Mouse (Mus musculus) heart, embryonic 12.5 days (tissue): ENCODE results near the gene Nfkb1. TPM values are rescaled to one million over a fixed set of nuclear protein-coding genes. Genes with fewer than 3 reads are reported as not detected.

ENCODE experiments used
- ATAC-seq: fragments of 200-750 bp; cut with Nextera tagmentation; 2 replicates; pipeline ENCODE4 v1.8.0; 2017; ENCODE audit warnings: moderate TSS enrichment, moderate library complexity; ENCODE audit not compliant: insufficient number of reproducible peaks, low FRiP score
- H3K27ac ChIP-seq: fragments of 300-500 bp; sonication (generic); 2 replicates; pipeline ENCODE4 v1.5.1; 2016; ENCODE audit warnings: mild to moderate bottlenecking, moderate library complexity; ENCODE audit not compliant: poor library complexity, severe bottlenecking
- H3K27me3 ChIP-seq: fragments of 300-500 bp; sonication (generic); replicated peaks from 2 replicates; pipeline ENCODE4 v1.6.1; 2016; ENCODE audit warnings: mild to moderate bottlenecking, moderate library complexity
- H3K36me3 ChIP-seq: fragments of 300-500 bp; sonication (generic); 2 replicates; pipeline ENCODE4 v1.6.1; 2016; ENCODE audit warnings: mild to moderate bottlenecking, moderate library complexity
- H3K4me1 ChIP-seq: fragments of 300-500 bp; sonication (generic); replicated peaks from 2 replicates; pipeline ENCODE4 v1.6.1; 2016; ENCODE audit warnings: mild to moderate bottlenecking
- H3K4me2 ChIP-seq: fragments of 300-500 bp; sonication (generic); 2 replicates; pipeline ENCODE4 v1.6.1; 2016; ENCODE audit warnings: mild to moderate bottlenecking, moderate library complexity
- H3K4me3 ChIP-seq: fragments of 300-500 bp; sonication (generic); 2 replicates; pipeline ENCODE4 v1.5.1; 2016; ENCODE audit warnings: mild to moderate bottlenecking
- H3K9ac ChIP-seq: fragments of 300-500 bp; sonication (generic); 2 replicates; pipeline ENCODE4 v1.6.1; 2016; ENCODE audit warnings: mild to moderate bottlenecking, moderate library complexity
- H3K9me3 ChIP-seq: fragments of 300-500 bp; sonication (generic); replicated peaks from 2 replicates; pipeline ENCODE4 v1.6.1; 2016; ENCODE audit warnings: mild to moderate bottlenecking, moderate library complexity
- WGBS: fragments of 180-500 bp; shearing (Covaris S2); methylation state at CpG from one replicate; pipeline ENCODE4 v1.1.7; 2016; 5-methylcytosine and 5-hydroxymethylcytosine counted together
- polyA plus RNA-seq: library from polyadenylated mRNA; unstranded; fragments of >200 nt; fragmentation: Nextera tagmentation; extraction: Ambion mirVana; gene quantifications from 2 replicates; pipeline ENCODE4 v1.2.1, GENCODE M21; 2016

Nfkb1 gene
- polyA plus RNA-seq, 1 experiment from 2014 or later: 14.3 TPM

DNA sequence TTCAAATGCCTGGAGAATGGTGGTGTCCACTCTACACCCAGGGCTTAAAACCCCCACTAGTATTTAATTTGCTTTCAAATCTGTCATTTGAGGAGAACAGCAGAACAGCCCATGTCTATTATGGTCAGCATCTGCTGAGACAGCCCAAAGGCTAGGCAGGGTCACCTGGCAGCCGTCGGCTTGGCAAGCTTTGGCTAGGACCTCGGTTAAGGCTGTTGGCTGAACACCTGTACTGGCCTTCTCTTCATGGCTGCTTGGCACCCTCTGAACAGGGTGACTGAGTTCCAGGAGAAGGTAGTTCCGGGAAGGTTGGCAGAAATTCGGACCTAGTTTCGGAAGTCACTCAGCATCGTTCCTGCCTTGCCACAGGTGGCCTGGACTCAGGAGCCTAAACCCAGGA, 109.1 kb downstream of the Nfkb1 start:
- H3K9ac ChIP-seq: no peak overlapping the region
- ATAC-seq: no peak
- H3K36me3 ChIP-seq: peaks cover 27% of the 10 kb centered on the region
- H3K27me3 ChIP-seq: no peaks in the 10 kb centered on the region
- no peak overlapping the region for H3K4me3 ChIP-seq
- H3K9me3 ChIP-seq: no peaks in the 10 kb centered on the region
- H3K4me1 ChIP-seq: peaks cover 55% of the 10 kb centered on the region
- WGBS: 84% methylated on average over 7 of the region's 7 CpGs
- no peak overlapping the region for H3K27ac ChIP-seq
- H3K4me2 ChIP-seq: no peak overlapping the region

DNA sequence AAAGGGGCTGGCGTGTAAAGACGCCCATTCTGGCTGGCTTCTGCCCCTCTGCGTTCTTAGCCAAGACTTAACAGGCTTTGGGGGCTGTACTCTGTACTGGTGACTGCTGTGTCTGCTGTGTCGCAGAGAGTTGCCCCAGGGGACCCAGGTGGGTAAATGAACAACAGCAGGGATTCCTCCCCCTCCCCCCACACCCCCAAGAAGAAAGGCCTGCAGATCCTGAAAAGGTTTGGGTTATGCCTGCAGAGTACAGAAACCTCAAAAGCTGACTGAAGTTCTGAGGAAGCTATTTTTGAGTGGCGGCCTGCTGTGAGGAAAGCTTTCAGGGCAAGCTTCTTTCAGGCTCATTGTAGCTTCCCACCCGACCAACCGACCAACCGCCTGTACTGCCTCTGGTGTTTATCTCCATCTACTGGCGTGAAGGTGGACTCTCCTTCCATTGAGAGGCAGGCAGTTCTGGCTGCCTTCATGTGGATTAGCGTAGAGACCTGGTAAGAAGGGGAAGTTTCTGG, 109.7 kb downstream of the Nfkb1 start:
- 24% methylated on average over 10 of the region's 10 CpGs for WGBS
- Histone ChIP-seq H3K4me3 (no peak overlapping the region), H3K4me1 (peaks cover 51% of the 10 kb centered on the region), H3K4me2 (no peak overlapping the region), H3K36me3 (peaks cover 21% of the 10 kb centered on the region), H3K27ac (no peak overlapping the region), H3K27me3 (no peaks in the 10 kb centered on the region), H3K9ac (no peak overlapping the region), H3K9me3 (no peaks in the 10 kb centered on the region)
- ATAC-seq: no peak

DNA sequence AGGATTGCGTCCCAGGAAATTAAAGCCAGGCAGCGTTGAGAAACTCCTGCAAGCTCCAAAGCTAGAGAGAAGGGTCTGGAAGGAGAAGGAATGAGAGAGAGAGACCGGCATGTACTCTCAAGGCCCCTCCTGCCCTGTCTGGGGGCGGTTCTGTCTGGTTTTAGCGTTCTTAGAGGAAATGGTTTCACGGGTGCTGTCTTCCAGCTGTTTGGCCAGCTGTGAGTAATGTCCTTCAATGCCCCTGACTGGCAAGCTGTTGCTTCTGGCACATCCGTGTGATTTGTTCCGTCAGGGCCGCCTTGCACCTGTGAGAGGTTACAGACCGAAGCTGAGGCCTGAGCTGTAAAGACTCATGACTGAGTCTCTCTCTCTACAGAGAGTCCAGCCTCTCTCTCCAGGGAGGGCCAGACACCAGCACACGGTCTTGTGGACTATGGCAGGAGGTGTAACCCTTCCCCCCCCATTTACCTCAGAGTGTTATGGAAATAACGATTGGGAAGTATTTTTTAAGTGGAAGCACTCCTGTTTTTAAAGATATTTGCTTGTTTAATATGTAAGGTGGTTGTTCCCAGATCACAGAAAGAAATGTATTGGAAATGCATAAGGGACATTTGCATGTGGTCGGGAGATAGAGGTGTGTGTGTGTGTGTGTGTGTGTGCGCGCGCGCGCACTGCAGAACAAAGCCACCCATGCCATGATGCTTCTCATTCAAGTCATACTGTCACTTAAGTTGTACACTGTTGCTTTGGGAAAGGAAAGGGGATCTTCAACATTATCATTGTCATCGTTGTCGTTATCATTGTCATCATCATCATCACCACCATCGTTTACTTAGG, 110.7 kb downstream of the Nfkb1 start:
- Histone ChIP-seq H3K27me3 (no peaks in the 10 kb centered on the region), H3K4me2 (no peak overlapping the region), H3K9me3 (no peaks in the 10 kb centered on the region), H3K4me3 (no peak overlapping the region), H3K27ac (no peak overlapping the region), H3K4me1 (peaks cover 45% of the 10 kb centered on the region), H3K36me3 (peaks cover 18% of the 10 kb centered on the region), H3K9ac (no peak overlapping the region)
- 72% methylated on average over 21 of the region's 21 CpGs for WGBS
- no peak for ATAC-seq

DNA sequence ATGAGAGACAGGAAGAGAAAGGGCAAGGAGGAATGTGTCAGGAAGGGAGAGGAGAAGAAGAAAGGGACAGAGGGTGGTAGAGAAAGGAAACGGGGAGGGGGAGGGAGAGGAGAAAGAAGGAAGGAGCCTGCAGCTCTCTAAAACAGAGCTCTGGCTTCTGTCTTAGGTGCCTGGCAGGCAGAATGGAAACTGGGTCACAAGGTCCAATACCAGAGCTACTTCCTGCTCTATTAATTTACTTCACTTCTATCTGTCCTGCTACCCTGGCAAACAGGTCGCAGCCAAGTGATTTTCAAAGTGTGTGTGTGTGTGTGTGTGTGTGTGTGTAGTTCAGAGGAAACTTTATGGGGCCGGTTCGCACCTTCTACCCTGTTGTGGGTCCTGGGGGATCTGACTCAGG, 112.2 kb downstream of the Nfkb1 start:
- Histone ChIP-seq H3K9me3 (no peaks in the 10 kb centered on the region), H3K4me2 (no peak overlapping the region), H3K4me1 (peaks cover 46% of the 10 kb centered on the region), H3K36me3 (peaks cover 8% of the 10 kb centered on the region), H3K27ac (peak overlapping the region; percentile 87), H3K27me3 (no peaks in the 10 kb centered on the region), H3K4me3 (no peak overlapping the region), H3K9ac (no peak overlapping the region)
- 49% methylated on average over 4 of the region's 4 CpGs for WGBS
- peak; percentile 61; the same call in 1 of the 2 replicates for ATAC-seq

DNA sequence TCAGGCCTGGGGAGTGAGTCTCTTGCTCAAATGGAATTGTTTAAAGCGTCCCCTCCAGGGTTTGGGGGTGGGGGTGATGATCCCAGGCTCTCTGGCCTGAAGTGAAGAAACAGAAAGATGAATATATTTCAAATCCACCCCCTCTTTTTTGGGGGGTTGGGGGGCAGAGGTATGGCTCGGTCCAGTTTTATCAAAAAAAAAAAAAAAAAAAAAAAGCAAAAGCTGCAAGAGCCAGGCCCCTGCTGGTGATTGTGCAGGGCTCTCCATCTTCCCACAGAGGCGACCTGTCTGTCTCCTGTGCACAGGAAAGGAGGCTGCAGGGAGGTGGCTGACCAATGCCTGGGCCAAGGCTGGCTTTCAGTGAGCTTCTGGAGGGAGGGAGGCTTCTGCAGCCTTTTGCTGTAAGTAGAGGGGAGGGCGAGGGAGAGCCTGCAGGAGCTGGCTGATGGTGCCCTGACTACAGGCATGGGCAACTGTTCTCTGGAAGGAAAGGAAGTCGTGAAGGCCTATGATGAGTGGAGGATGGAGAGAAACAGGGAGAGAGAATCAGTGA, 112.7 kb downstream of the Nfkb1 start:
- no peak overlapping the region for H3K4me2 ChIP-seq
- H3K27me3 ChIP-seq: no peaks in the 10 kb centered on the region
- WGBS: 47% methylated on average over 5 of the region's 5 CpGs
- no peaks in the 10 kb centered on the region for H3K9me3 ChIP-seq
- H3K9ac ChIP-seq: no peak overlapping the region
- 0 out of 2 replicates have a peak, but pooled peaks cover 4% of the 10 kb centered on the region for H3K36me3 ChIP-seq
- no peak for ATAC-seq
- H3K27ac ChIP-seq: peak overlapping the region; percentile 87
- H3K4me1 ChIP-seq: peaks cover 51% of the 10 kb centered on the region
- H3K4me3 ChIP-seq: no peak overlapping the region

DNA sequence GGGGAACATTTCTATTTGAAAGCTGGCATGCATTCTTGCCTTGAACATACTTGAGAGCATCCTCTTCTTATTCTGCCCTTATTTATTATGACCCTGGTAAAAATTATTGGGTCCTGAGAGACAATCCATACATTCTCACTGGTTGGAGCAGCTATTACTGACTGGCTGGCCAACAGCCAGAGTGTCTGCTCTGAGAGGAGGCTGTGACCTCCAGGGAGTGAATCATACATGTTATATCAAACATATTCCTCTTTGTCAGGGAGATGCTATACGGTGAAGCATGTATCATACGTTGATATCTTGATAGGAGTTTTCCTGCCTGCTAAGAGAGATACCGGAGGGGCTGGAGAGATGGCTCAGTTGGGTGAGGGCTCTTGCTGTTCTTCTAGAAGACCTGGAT, 116.2 kb downstream of the Nfkb1 start:
- no peak overlapping the region for H3K4me3 ChIP-seq
- 63% methylated on average over 3 of the region's 3 CpGs for WGBS
- no peak for ATAC-seq
- H3K9ac ChIP-seq: no peak overlapping the region
- no peaks in the 10 kb centered on the region for H3K9me3 ChIP-seq
- H3K27ac ChIP-seq: no peak overlapping the region
- peaks cover 9% of the 10 kb centered on the region for H3K36me3 ChIP-seq
- no peak overlapping the region for H3K4me2 ChIP-seq
- no peaks in the 10 kb centered on the region for H3K27me3 ChIP-seq
- H3K4me1 ChIP-seq: peaks cover 37% of the 10 kb centered on the region

DNA sequence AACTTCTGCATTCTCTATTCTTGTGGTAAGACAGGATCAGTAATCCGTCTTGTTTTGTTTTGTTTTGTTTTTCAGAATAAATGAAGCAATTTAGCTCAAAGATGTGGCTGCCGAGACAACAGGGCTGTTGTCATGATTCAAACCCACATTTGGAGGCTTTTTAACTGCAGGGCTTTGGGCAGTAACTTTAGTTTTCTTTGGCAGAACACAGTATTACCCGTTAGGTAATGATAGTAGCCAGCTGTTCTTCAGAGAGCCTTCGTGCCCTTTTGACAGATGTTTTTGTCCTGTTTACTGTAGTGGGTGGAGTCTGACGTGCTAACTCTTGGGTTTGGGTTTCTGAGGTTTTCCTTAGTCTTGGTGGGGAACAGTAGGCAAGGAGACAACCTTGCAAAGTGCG, 118.3 kb downstream of the Nfkb1 start:
- WGBS: 52% methylated on average over 6 of the region's 6 CpGs
- Histone ChIP-seq H3K9me3 (no peaks in the 10 kb centered on the region), H3K9ac (no peak overlapping the region), H3K27me3 (no peaks in the 10 kb centered on the region), H3K4me1 (peaks cover 30% of the 10 kb centered on the region), H3K36me3 (peaks cover 9% of the 10 kb centered on the region), H3K4me3 (no peak overlapping the region), H3K4me2 (no peak overlapping the region), H3K27ac (no peak overlapping the region)
- no peak for ATAC-seq

DNA sequence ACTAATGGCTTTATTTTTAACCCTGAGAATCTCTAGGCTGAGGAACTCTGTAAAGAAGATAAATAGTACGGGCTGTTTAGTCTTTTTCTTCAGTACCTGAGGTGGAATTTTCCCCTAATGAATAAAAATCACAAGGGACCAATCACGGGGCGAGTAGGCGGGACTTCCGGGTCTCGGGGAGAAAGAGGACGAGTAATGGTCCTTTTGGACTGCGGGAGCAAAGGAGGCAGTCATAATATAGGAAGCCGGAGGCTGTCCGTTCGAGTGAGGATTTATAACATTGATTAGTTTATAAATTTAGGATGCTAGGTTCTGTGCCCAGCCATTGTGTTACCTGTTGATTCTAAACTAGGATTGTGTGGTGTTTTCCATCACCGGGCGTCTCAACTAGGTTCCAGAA, 119.8 kb downstream of the Nfkb1 start:
- no peaks in the 10 kb centered on the region for H3K27me3 ChIP-seq
- H3K4me2 ChIP-seq: no peak overlapping the region
- H3K36me3 ChIP-seq: peaks cover 15% of the 10 kb centered on the region
- H3K9ac ChIP-seq: no peak overlapping the region
- H3K4me3 ChIP-seq: no peak overlapping the region
- 61% methylated on average over 13 of the region's 13 CpGs for WGBS
- no peak overlapping the region for H3K27ac ChIP-seq
- ATAC-seq: no peak
- peaks cover 37% of the 10 kb centered on the region for H3K4me1 ChIP-seq
- no peaks in the 10 kb centered on the region for H3K9me3 ChIP-seq

DNA sequence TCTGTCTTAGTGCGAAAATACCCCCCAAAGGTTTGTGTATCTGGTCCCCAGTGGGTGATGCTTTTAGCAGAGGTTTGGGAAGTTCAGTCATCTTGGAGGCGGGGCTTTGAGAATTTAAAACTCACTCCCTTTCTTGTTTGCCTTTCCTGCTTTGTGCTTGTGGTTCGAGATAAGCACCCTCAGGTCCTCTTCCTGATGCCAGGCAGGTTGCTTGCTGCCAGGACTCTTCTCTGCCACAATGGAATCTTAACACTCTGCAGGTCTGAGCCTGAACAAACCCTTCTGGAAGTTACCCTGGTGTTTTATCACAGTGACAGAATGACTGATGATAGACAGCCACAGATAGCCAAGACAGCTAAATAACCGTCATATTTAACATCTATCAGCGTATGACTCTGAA, 122.7 kb downstream of the Nfkb1 start:
- H3K4me2 ChIP-seq: no peak overlapping the region
- peak overlapping the region; percentile 37; the same call in 1 of the 2 replicates for H3K27ac ChIP-seq
- no peaks in the 10 kb centered on the region for H3K9me3 ChIP-seq
- peaks cover 18% of the 10 kb centered on the region for H3K36me3 ChIP-seq
- H3K27me3 ChIP-seq: no peaks in the 10 kb centered on the region
- H3K4me1 ChIP-seq: peaks cover 23% of the 10 kb centered on the region
- H3K4me3 ChIP-seq: no peak overlapping the region
- no peak overlapping the region for H3K9ac ChIP-seq
- 42% methylated on average over 5 of the region's 5 CpGs for WGBS
- no peak for ATAC-seq

DNA sequence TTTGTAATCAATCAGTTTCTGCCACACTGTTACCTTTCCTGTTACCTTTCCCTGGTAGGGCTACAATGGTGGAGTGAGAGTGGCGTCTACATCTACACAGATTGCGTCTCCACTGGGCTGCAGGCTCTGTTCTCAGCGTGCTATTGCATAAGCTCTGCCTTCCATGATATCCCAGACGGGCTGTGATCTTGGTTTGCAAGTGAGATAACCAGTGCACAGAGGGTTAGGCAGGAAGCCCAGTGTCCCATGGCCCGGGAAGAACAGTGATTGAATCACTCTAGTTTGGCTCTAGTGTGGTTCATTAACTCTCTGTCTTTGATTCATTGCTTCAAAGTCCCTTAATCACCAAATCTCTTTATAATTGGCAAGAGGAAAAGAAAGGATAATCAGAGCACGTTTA, 123.5 kb downstream of the Nfkb1 start:
- H3K27ac ChIP-seq: no peak overlapping the region
- peaks cover 23% of the 10 kb centered on the region for H3K4me1 ChIP-seq

DNA sequence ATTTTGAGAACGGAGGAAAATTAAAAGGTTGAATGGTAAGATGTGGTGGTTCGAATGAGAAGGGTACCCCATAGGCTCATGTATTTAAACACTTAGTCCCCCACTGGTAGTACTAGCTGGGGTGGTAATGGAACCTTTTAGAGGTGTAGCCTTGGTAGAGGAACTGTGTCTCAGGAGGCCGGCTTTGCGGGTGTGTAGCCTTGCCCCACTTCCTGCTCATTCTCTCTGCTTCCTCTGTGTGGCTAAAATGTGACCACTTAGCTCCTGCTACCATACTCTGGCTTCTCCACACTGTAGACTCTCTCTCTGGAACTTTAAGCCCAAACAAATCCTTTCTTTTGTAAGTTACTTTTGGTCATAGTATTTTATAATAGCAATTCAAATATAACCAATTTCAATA, 126.0 kb downstream of the Nfkb1 start:
- Histone ChIP-seq H3K27ac (no peak overlapping the region), H3K36me3 (peaks cover 12% of the 10 kb centered on the region), H3K4me1 (peaks cover 23% of the 10 kb centered on the region), H3K27me3 (no peaks in the 10 kb centered on the region), H3K4me3 (no peak overlapping the region), H3K9me3 (no peaks in the 10 kb centered on the region), H3K4me2 (no peak overlapping the region), H3K9ac (no peak overlapping the region)
- WGBS: 79% methylated on average over 4 of the region's 4 CpGs
- ATAC-seq: no peak

More for the DNA sequence above, 123.5 kb downstream of the Nfkb1 start:
- Histone ChIP-seq H3K36me3 (peaks cover 19% of the 10 kb centered on the region), H3K4me3 (no peak overlapping the region), H3K4me2 (no peak overlapping the region), H3K9me3 (no peaks in the 10 kb centered on the region), H3K9ac (no peak overlapping the region), H3K27me3 (no peaks in the 10 kb centered on the region)
- 35% methylated on average over 6 of the region's 6 CpGs for WGBS
- no peak for ATAC-seq
